Mouse (Mus musculus) neural tube, embryonic 12.5 days (tissue): ENCODE measurements around the gene Gm867. TPM values are rescaled to one million over a fixed set of nuclear protein-coding genes. Genes with fewer than 3 reads are reported as not detected.

Experiments used
- ATAC-seq: fragments of 200-750 bp; cut with Nextera tagmentation; 2 replicates; pipeline ENCODE4 v1.8.0; 2017; ENCODE audit warnings: low read depth, mild to moderate bottlenecking, moderate TSS enrichment, moderate library complexity; ENCODE audit not compliant: low FRiP score
- H3K27ac ChIP-seq: fragments of 300-500 bp; sonication (generic); 2 replicates; pipeline ENCODE4 v1.5.1; 2016
- H3K27me3 ChIP-seq: fragments of 300-500 bp; sonication (generic); replicated peaks from 2 replicates; pipeline ENCODE4 v1.6.1; 2016; ENCODE audit warnings: mild to moderate bottlenecking
- H3K36me3 ChIP-seq: fragments of 300-500 bp; sonication (generic); 2 replicates; pipeline ENCODE4 v1.6.1; 2016; ENCODE audit warnings: mild to moderate bottlenecking
- H3K4me1 ChIP-seq: fragments of 300-500 bp; sonication (generic); 2 replicates; pipeline ENCODE4 v1.6.1; 2016
- H3K4me2 ChIP-seq: fragments of 300-500 bp; sonication (generic); replicated peaks from 2 replicates; pipeline ENCODE4 v1.6.1; 2016; ENCODE audit warnings: mild to moderate bottlenecking
- H3K4me3 ChIP-seq: fragments of 300-500 bp; sonication (generic); 2 replicates; pipeline ENCODE4 v1.5.1; 2016
- H3K9ac ChIP-seq: fragments of 300-500 bp; sonication (generic); 2 replicates; pipeline ENCODE4 v1.6.1; 2016; ENCODE audit warnings: mild to moderate bottlenecking
- H3K9me3 ChIP-seq: fragments of 300-500 bp; sonication (generic); 2 replicates; pipeline ENCODE4 v1.6.1; 2016; ENCODE audit warnings: mild to moderate bottlenecking
- WGBS: fragments of 180-500 bp; shearing (Covaris S2); methylation state at CpG from one replicate; pipeline ENCODE4 v1.1.7; 2016; 5-methylcytosine and 5-hydroxymethylcytosine counted together
- polyA plus RNA-seq: library from polyadenylated mRNA; unstranded; fragments of >200 nt; fragmentation: Nextera tagmentation; extraction: Ambion mirVana; gene quantifications from 2 replicates; pipeline ENCODE4 v1.2.1, GENCODE M21; 2016

Gm867 gene
- polyA plus RNA-seq, 1 experiment from 2014 or later = 2.4 TPM

GRCm38 (mm10) chr10:75932891-75933290 is 7.6 kb downstream of the Gm867 start, which contains the start of gene Chchd10:
Chchd10 (plus strand) TSS chr10:75933130.
- H3K27me3 ChIP-seq = peaks cover 35% of the 10 kb centered on the region
- H3K27ac ChIP-seq = peak within 1 kb of the TSS; percentile 6; the same call in 1 of the 2 replicates
- peak within 1 kb of the TSS; percentile 94 for H3K4me2 ChIP-seq
- H3K9ac ChIP-seq = peak within 1 kb of the TSS; percentile 71
- peak within 1 kb of the TSS; percentile 48 for H3K4me3 ChIP-seq
- H3K9me3 ChIP-seq = no peaks in the 10 kb centered on the region
- no peak for ATAC-seq
- 20% methylated on average over 6 of the region's 6 CpGs for WGBS
- no peaks in the 10 kb centered on the region for H3K36me3 ChIP-seq
- peaks cover 37% of the 10 kb centered on the region for H3K4me1 ChIP-seq

DNA sequence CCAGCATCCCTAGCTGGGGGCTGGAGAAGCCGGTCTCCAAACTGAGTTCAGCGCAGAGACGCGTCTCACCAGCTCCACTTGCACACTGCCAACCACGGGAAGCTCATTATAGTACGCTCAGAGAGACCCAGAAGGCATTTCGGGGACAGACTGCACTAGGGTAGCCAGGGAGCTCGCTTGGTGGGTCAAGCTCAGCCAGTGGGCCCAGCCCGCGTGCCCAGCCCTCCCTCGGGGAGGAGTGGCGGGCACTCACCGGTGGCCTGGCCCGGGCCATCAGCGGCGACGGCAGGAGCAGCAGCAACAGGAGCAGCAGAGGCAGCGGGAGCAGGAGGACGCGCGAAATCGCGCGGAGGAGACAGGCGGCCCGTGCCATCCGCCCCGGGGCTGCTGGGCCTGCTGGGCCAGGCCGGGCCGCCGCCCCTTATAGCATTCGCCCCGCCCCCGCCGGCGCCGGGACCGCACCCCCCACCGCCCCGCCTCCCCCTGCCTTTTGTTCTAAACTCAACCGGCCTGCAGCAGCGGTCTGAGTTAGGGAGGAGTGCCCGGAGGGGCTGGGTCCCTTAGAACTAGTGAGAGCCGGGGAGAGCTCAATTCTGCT is 8.3 kb downstream of the Gm867 start:
- peaks cover 29% of the 10 kb centered on the region for H3K27me3 ChIP-seq
- peak overlapping the region; percentile 94 for H3K4me2 ChIP-seq
- peak; percentile 50 for ATAC-seq
- H3K36me3 ChIP-seq = no peaks in the 10 kb centered on the region
- H3K27ac ChIP-seq = peak overlapping the region; percentile 6; the same call in 1 of the 2 replicates
- peak overlapping the region; percentile 71 for H3K9ac ChIP-seq
- peak overlapping the region; percentile 48 for H3K4me3 ChIP-seq
- H3K4me1 ChIP-seq = peaks cover 35% of the 10 kb centered on the region
- H3K9me3 ChIP-seq = no peaks in the 10 kb centered on the region
- under 1% methylated on average over 44 of the region's 44 CpGs for WGBS

- Histone ChIP-seq H3K9ac (0 out of 2 replicates have a peak overlapping the region, but pooled peaks have one; percentile 71), H3K4me3 (peak overlapping the region; percentile 48), H3K4me2 (peak overlapping the region; percentile 94), H3K9me3 (no peaks in the 10 kb centered on the region), H3K4me1 (peaks cover 34% of the 10 kb centered on the region), H3K36me3 (peaks cover 6% of the 10 kb centered on the region; the same call in 1 of the 2 replicates), H3K27ac (no peak overlapping the region), H3K27me3 (peaks cover 21% of the 10 kb centered on the region)
- 32% methylated on average over 7 of the region's 7 CpGs for whole genome bisulfite sequencing
- ATAC-seq = no peak
Observed at GRCm38 (mm10) chr10:75931311-75931710, 9.2 kb downstream of the Gm867 start.

DNA sequence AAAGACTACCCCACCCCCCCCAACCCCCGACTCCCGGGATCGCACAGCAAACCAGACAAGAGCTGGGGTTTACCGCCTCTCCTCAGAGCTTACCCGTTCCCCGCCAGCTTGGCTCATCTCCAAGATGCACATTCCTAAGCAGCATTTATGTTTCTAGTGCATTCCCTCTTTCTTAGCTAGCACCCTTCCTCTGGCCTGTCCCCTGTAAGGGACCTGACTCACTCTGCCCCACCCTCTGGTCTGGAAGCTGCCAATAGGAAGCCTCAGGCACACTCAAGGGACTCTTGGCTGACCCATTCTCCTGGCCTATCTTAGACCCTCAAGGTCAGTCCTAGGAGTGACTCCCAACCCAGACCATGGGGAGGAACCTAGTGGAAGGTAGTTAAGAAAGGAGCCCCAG is 10.2 kb downstream of the Gm867 start:
- H3K4me1 ChIP-seq = peaks cover 24% of the 10 kb centered on the region
- ATAC-seq = no peak
- H3K27ac ChIP-seq = no peak overlapping the region
- H3K9ac ChIP-seq = no peak overlapping the region
- peaks cover 14% of the 10 kb centered on the region; the same call in 1 of the 2 replicates for H3K36me3 ChIP-seq
- peak overlapping the region; percentile 94 for H3K4me2 ChIP-seq
- no peaks in the 10 kb centered on the region for H3K9me3 ChIP-seq
- no peak overlapping the region for H3K4me3 ChIP-seq
- 45% methylated on average over 6 of the region's 6 CpGs for WGBS
- peaks cover 17% of the 10 kb centered on the region for H3K27me3 ChIP-seq

DNA sequence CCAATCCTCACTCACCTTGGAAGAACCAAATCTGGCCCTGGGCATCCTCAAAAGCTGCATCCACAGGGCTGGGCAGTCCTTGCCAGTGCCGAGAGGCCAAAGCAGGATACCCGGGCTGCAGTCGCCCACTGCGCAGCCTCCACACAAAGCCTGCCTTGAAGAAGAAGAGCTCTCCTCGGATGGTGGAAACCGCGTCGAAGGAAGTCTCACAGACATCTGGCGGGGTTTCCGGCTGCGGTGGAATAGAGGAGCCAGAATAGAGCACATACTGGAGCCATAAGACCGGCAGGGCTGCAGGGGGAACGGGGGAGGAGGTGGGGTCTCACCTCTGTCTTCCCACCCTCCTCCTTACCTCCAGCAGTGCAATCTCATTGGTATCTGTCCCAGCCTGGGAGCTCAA is 14.1 kb downstream of the Gm867 start:
- 71% methylated on average over 13 of the region's 13 CpGs for WGBS
- Histone ChIP-seq H3K36me3 (peaks cover 16% of the 10 kb centered on the region; the same call in 1 of the 2 replicates), H3K27ac (no peak overlapping the region), H3K4me3 (no peak overlapping the region), H3K4me1 (peaks cover 19% of the 10 kb centered on the region; the same call in 1 of the 2 replicates), H3K4me2 (no peak overlapping the region), H3K9ac (no peak overlapping the region), H3K9me3 (no peaks in the 10 kb centered on the region), H3K27me3 (peaks cover 12% of the 10 kb centered on the region)
- ATAC-seq = no peak

DNA sequence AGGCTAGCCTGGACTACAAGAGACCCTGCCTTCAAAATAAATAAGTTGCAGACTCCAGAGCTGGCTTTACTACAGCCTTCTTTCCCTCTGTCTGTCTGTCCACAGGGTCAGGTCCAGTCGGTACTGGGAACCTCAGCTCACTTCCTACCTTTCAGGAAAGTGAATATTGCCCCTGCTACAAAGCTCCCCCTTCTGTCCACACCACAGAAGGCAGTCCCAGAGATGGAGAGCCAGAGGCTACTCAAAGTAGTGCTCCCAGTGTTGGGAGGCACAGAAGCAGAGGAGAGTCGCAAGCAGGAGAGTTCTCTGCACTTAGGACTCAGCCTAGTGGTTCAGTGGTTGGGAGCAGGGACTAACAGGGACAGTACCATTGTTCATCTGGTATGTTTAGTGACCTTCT is 16.1 kb downstream of the Gm867 start:
- Histone ChIP-seq H3K9me3 (no peaks in the 10 kb centered on the region), H3K4me1 (peaks cover 23% of the 10 kb centered on the region), H3K27ac (no peak overlapping the region), H3K4me2 (no peak overlapping the region), H3K4me3 (no peak overlapping the region), H3K36me3 (peaks cover 16% of the 10 kb centered on the region; the same call in 1 of the 2 replicates), H3K27me3 (no peaks in the 10 kb centered on the region), H3K9ac (no peak overlapping the region)
- ATAC-seq = no peak
- 64% methylated on average over 2 of the region's 2 CpGs for WGBS

GRCm38 (mm10) chr10:75921726-75922560 is 18.5 kb downstream of the Gm867 start:
- peak overlapping the region; percentile 95 for H3K9ac ChIP-seq
- peak; percentile 65 for ATAC-seq
- peaks cover 39% of the 10 kb centered on the region for H3K4me1 ChIP-seq
- H3K27ac ChIP-seq = peak overlapping the region; percentile 93
- 4% methylated on average over 22 of the region's 22 CpGs for WGBS
- peak overlapping the region; percentile 75 for H3K4me2 ChIP-seq
- peak overlapping the region; percentile 86 for H3K4me3 ChIP-seq
- no peaks in the 10 kb centered on the region for H3K9me3 ChIP-seq
- H3K27me3 ChIP-seq = no peaks in the 10 kb centered on the region
- H3K36me3 ChIP-seq = peaks cover 16% of the 10 kb centered on the region

DNA sequence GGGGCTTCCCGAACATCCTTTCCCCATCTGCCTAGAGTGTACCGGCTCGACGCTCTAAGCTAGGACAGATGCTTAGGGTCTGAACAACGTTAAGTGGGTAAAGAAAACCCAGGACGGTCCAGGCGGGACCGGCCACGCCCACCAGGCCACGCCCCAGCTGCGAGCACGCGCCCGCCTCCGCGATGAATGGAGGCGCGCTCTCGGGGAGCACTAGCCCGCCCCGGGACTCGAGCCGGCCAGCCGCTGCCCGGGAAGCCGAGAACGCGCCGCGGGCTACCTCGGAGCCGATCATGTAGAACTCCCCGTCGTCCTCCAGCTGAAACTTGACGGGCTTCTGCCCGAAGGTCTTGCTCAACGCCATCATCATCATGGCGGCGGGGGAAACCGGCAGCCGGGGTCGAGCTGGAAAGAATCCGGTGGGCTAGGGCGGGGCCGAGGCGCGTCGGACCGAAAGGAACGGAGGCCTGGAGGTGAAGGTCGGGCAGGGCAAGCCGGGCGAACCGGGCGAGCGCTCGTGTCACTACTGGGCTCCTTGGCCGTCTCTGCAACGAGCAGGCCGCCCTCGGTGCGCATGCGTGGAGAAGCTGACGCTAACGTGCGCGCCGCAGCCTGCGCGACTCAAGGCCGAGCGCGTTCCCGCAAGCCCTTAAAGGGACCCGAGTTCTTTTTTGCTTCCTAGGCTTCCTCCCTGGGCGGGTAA is 19.3 kb downstream of the Gm867 start, which contains the start of gene Smarcb1:
Gene Smarcb1 (minus strand): TSS at position 592 of the 700 bp plus-strand sequence.
- Histone ChIP-seq H3K4me1 (peaks cover 39% of the 10 kb centered on the region), H3K36me3 (peaks cover 16% of the 10 kb centered on the region), H3K4me2 (peak within 1 kb of the TSS; percentile 75), H3K9ac (peak within 1 kb of the TSS; percentile 95), H3K27ac (peak within 1 kb of the TSS; percentile 93), H3K27me3 (no peaks in the 10 kb centered on the region), H3K9me3 (no peaks in the 10 kb centered on the region), H3K4me3 (peak within 1 kb of the TSS; percentile 86)
- ATAC-seq = peak; percentile 93
- under 1% methylated on average over 76 of the region's 76 CpGs for WGBS

DNA sequence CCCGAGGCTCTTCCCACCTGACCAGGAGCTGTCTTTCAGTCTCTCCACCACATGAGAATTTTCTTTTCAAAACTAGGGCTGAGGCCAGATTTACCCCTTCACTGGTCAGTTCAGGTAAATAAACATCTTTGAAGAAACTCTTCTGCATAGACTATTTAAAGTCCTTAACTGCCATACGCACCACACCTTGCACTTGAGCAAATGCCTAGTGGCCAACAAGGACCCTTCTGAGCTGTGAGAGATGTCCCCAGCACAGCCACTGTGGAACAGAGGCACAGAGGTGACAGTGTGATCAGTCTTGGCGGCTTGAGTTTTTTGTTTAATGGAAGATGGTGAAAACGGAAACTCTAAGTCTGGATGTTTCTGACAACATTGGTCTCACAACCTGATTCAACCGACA is 21.4 kb downstream of the Gm867 start:
- H3K9me3 ChIP-seq = no peaks in the 10 kb centered on the region
- no peak overlapping the region for H3K9ac ChIP-seq
- peak overlapping the region; percentile 75 for H3K4me2 ChIP-seq
- peaks cover 39% of the 10 kb centered on the region for H3K4me1 ChIP-seq
- no peaks in the 10 kb centered on the region for H3K27me3 ChIP-seq
- H3K36me3 ChIP-seq = peaks cover 26% of the 10 kb centered on the region
- no peak overlapping the region for H3K4me3 ChIP-seq
- 85% methylated on average over 5 of the region's 5 CpGs for WGBS
- no peak overlapping the region for H3K27ac ChIP-seq
- no peak for ATAC-seq

DNA sequence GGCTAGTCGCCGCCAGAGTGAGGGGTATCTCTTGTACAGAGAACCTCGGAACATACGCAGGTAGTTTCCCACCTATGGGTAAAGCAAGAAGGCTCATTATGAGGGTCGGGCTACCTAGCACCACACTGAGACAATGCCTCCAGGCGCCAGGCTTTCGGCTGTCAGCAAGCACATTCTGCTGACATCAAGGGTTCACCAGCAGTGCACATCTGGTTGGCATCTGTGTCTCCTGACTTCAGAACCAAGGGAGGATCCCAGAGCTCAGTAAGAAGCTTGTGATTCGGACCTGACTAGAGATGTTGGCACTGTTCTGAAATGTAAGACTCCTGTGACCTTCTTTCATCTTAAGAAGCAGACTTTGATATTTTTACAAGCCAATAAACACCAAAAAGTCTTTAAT is 23.6 kb downstream of the Gm867 start:
- 79% methylated on average over 8 of the region's 8 CpGs for whole genome bisulfite sequencing
- Histone ChIP-seq H3K9ac (no peak overlapping the region), H3K27ac (no peak overlapping the region), H3K36me3 (peaks cover 40% of the 10 kb centered on the region), H3K9me3 (no peaks in the 10 kb centered on the region), H3K4me2 (no peak overlapping the region), H3K4me3 (no peak overlapping the region), H3K27me3 (no peaks in the 10 kb centered on the region), H3K4me1 (peaks cover 28% of the 10 kb centered on the region)
- ATAC-seq = no peak

DNA sequence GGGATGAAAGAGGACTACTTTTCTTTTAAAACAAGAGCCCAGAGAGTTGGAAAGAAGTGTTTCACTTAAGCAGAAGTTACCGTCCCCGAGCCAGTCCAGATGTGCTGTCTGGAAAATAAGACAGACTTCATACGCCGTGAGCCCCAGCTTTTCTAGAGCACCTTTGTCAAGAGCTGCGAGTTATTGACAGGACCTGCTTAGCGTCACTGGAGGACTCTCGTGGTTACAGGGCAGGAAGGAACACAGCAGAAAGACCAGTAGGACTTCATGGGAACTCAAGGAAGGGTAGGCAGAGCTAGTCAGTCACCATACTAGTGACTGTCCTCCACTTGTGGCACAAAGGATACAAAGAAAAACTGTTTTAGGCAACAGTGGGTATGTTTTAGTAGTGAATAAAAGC is 24.9 kb downstream of the Gm867 start:
- Histone ChIP-seq H3K9me3 (no peaks in the 10 kb centered on the region), H3K4me1 (peaks cover 26% of the 10 kb centered on the region), H3K4me2 (no peak overlapping the region), H3K9ac (no peak overlapping the region), H3K4me3 (no peak overlapping the region), H3K27me3 (no peaks in the 10 kb centered on the region), H3K27ac (no peak overlapping the region), H3K36me3 (peaks cover 52% of the 10 kb centered on the region)
- ATAC-seq = no peak
- 90% methylated on average over 7 of the region's 7 CpGs for WGBS
